Mouse (Mus musculus) spleen, postnatal 36 days (tissue): ENCODE data around the gene Taf4.

ENCODE experiments used
- DNase-seq, 2 experiments: peaks; one replicate each; pipeline ENCODE4 v3.0.0; 2022; ENCODE audit warnings: low spot score in 2 of 2, mixed read lengths in 1 of 2

The Taf4 gene

GRCm38 (mm10) chr2:179937091-179937490, 39.4 kb downstream of the Taf4 start:
- DNase-seq = no peak

GRCm38 (mm10) chr2:179934165-179934564, 42.3 kb downstream of the Taf4 start:
- no peak for DNase-seq

GRCm38 (mm10) chr2:179931741-179932140, 44.7 kb downstream of the Taf4 start:
- DNase-seq = no peak

GRCm38 (mm10) chr2:179929166-179929565, 47.3 kb downstream of the Taf4 start:
- no peak for DNase-seq

GRCm38 (mm10) chr2:179924038-179924437, 52.4 kb downstream of the Taf4 start:
- DNase-seq = no peak

GRCm38 (mm10) chr2:179921021-179921653, 55.3 kb downstream of the Taf4 start:
- no peak for DNase-seq

GRCm38 (mm10) chr2:179920042-179920441, 56.4 kb downstream of the Taf4 start:
- no peak for DNase-seq

- DNase-seq = peak; percentile 56 to 63
Measured at GRCm38 (mm10) chr2:179916877-179917673, 59.4 kb downstream of the Taf4 start.

GRCm38 (mm10) chr2:179914246-179914645, 62.2 kb downstream of the Taf4 start:
- no peak for DNase-seq

GRCm38 (mm10) chr2:179913349-179913748, 63.1 kb downstream of the Taf4 start:
- no peak for DNase-seq

- no peak for DNase-seq
Measured at GRCm38 (mm10) chr2:179912911-179913310, 63.5 kb downstream of the Taf4 start.

GRCm38 (mm10) chr2:179896949-179897348, 79.5 kb downstream of the Taf4 start:
- DNase-seq = no peak

- no peak for DNase-seq
Measured at GRCm38 (mm10) chr2:179891048-179891447, 85.4 kb downstream of the Taf4 start.

- no peak for DNase-seq
Measured at GRCm38 (mm10) chr2:179884561-179884960, 91.9 kb downstream of the Taf4 start.

- DNase-seq = no peak
Measured at GRCm38 (mm10) chr2:179877551-179878215, 98.8 kb downstream of the Taf4 start.

- peak; percentile 5 to 27 for DNase-seq
Measured at GRCm38 (mm10) chr2:179875147-179875546, 101.3 kb downstream of the Taf4 start.

GRCm38 (mm10) chr2:179873315-179873714, 103.1 kb downstream of the Taf4 start:
- no peak for DNase-seq

GRCm38 (mm10) chr2:179872724-179873123, 103.7 kb downstream of the Taf4 start:
- no peak for DNase-seq

GRCm38 (mm10) chr2:179869871-179870270, 106.6 kb downstream of the Taf4 start:
- DNase-seq = no peak

- no peak for DNase-seq
Measured at GRCm38 (mm10) chr2:179867669-179868068, 108.8 kb downstream of the Taf4 start.

- no peak for DNase-seq
Measured at GRCm38 (mm10) chr2:179865097-179865496, 111.3 kb downstream of the Taf4 start.

GRCm38 (mm10) chr2:179863266-179863665, 113.2 kb downstream of the Taf4 start:
- no peak for DNase-seq

GRCm38 (mm10) chr2:179862676-179863075, 113.8 kb downstream of the Taf4 start:
- DNase-seq = no peak
